Mouse (Mus musculus) cerebellum, adult 11-12 months (tissue): ENCODE measurements at regions not wholly inside any gene's neighbourhood (a gene's known extent, or its start where the extent isn't known, plus 50 kb on each side); places are given as distances from the start of the nearest gene placed in this dataset.

ENCODE experiments used
- DNase-seq: peaks from one replicate; pipeline ENCODE4 v3.0.0; 2022

DNA sequence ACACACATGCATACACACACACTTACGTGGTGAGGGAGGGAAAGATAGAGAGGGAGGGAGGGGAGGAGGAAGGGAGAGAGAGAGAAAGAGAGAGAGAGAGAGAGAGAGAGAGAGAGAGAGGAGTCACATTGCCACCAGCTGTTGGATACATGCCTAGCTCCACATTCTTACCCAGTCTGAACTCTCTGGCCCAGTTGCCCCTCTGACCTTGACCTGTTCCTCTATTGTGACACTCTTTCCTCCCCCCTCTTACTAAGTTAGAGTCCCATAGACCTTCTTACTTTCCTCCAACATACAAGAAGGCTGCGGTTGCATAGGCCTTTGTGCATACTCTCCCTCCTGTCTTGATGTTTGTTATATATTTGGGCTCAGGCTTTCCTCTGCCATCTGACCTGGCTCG lies 211.7 kb upstream of the Kazn start:
- DNase-seq, result no peak

DNA sequence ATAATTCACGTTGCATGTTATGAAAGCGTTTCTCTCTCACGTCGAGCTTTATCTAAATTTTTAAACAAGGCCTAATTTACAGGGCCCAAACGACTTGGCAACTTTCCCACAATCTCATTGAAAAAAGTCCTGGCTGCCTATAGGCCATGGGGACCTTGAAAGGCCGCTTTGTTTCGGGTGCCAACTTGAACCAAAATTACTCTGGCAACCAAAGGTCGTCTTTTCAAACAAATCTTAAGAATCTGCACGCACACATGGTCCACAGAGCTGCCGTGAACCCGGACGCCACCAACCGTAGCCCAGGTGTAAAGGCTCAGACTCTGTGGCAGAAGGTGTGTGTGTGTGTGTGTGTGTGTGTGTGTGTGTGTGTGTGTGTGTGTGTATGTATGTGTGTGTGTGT lies 210.5 kb upstream of the Kazn start:
- no peak for DNase-seq

DNA sequence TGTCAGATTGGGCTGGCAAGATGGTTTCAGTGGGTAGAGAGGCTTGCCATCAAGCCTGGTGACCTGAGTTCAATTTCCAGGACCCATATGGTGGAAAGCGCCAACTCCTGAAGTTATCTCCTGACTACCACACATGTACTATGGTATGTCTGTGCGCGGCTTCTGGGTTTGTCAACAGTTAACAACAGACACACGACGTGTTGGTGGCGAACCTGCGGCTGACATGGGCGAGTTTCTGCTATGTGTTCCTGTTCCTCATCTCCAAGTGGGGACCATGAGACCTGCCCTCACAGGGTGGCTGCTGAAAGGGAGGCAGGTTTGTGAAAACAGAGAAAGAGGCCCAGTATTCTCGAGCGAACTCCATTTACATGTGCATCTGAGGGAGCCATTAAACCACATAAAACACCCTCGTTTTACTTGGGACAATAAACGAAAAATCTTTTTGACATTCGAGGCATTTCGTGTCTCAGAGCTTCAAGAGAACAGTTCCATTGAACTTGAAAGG lies 210.0 kb upstream of the Kazn start:
- no peak for DNase-seq

DNA sequence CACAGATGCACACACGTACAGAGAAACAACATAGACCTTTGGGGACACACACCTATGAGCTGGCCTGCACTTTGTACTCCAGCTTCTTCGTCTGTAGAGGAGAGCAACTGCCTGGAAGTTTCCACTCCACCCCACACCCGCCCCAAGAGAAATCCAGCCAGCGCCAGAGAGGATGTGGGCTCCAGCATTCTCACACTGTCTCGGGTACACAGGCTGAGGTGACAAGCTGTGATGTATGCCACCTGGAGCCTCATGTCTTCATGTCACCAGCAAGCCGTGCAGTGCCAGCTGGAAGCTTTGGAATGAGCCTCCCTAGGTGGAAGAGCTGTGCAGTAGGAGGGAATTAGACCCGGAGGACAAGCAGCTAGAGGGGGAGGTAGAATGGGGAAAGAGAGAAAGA lies 208.3 kb upstream of the Kazn start:
- DNase-seq, result no peak

DNA sequence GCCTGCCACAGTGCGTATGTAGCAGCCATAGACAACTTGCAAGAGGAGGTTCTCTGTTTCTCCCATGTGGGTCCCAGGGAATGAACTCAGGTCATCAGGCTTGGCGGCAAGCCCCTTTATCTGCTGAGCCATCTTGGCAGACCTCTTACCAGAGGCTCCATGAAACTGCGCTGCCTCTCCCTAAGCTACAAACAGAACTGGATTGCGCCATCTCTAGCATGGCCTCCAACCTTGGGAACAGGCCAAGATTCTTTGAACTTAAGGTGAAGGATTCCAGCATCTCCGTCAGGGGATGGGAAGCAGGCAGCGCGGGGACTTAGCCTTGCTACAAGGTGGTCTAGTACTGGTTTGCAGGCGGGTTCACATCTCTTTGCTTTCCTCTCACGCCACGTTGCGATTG lies 201.8 kb upstream of the Kazn start:
- no peak for DNase-seq

DNA sequence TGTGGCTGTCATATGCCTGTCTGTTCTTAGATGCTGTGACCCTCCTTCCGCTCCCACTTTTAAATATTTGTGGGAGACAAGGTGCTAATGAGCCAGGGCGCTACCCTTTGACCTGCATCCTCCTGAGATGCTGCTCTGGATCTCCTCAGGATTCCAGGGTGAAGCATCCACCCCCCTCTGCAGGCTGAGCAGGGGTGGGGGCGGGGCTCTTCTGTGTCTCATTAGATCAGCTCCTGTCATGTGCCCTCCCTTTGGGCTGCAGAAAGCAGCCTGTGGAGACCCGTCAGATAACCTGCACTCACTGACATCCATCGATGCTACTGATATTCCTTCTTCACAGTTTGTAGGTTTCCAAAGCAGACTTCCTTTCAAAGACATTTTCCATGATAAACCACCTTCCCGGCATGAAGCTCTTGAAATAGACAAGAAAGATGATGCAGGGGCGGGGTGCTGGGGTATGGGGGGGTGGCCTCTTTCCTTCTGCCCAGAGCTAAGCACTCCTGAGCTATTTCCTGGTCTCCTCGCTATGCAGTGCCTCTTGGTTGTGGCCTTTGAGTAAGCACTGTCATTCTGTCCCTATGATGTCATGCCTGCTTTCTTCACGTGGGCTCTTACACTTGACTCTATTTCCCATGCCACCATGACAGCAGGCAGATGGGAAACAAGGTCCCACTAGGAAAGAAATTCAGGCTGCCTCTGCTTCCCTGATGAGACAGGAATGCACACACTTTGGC lies 200.4 kb upstream of the Kazn start:
- no peak for DNase-seq

DNA sequence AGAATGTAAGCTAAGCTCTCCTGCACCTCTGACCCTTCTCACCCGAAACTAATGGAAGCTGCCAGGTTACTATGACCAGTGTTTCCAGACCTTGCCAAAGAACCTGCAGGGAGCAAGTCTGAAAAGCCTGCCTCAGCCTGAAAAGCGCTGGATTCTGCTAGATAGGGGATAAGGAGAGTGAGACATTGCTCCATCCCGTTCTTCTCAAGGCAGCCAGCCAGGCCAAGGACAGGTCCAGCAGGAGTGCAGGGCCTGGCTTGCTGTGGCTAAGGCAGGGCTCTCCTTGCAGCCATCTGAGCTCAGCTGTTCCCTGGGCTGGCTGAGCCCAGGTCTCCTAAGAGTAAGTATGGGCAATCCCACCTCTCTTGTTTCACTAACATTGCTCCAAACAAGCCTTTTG lies 185.4 kb upstream of the Kazn start:
- peak; percentile 28 for DNase-seq

DNA sequence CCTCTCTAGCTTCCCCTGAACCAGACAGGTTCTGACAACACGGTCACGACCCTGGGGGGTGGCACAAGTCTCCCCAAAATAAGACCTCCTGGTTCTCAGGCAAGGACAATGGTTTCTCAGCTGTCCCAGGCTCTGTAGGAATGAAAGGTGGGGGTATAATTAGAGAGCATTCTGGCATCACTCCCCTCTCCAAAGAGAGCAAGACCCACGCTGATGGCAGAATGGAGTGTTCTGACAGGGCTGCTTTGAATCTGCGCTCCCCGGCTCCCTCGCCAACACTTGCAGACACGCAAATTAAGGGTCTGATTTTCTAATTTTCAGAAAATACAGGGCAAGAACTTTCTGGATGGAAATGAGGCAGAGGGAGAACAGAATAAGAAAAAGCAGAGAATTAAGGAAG lies 181.2 kb upstream of the Kazn start:
- DNase-seq, result no peak

DNA sequence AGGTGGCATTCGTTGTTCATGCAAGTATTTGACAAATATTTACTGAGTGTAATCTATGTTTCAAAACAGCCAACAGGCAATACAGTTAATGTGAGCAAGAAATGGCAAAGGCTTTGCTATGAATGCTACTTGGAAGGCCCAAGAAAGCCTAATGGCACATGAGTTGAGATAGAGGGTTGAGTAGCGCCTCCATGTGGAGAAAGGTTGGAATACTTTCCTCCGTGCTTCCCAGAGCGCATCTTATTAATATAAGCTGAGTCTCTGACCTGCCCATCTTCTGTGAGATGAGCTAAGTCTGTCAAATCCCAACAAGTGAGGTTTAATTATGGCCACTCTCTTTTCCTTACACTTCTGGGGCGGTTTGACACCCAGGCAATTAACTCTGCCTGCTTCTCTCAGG lies 175.7 kb upstream of the Kazn start:
- DNase-seq, result no peak

DNA sequence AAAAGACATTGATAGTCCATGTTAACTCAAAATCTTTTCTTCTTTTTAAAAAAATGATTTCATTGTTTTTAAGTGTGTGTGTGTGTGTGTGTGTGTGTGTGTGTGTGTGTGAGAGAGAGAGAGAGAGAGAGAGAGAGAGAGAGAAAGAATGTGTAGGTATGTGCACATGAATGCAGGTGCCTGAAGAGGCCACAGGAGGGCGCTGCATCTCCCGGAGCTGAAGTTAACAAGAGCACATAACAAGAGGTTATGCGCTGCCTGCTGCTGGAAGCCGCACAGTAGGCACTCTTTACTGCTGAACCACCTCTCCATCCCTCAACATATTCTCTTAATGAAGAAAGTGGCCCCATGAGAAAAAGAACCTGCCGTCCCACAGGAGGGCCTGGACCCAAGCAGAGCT lies 172.6 kb upstream of the Kazn start:
- no peak for DNase-seq

DNA sequence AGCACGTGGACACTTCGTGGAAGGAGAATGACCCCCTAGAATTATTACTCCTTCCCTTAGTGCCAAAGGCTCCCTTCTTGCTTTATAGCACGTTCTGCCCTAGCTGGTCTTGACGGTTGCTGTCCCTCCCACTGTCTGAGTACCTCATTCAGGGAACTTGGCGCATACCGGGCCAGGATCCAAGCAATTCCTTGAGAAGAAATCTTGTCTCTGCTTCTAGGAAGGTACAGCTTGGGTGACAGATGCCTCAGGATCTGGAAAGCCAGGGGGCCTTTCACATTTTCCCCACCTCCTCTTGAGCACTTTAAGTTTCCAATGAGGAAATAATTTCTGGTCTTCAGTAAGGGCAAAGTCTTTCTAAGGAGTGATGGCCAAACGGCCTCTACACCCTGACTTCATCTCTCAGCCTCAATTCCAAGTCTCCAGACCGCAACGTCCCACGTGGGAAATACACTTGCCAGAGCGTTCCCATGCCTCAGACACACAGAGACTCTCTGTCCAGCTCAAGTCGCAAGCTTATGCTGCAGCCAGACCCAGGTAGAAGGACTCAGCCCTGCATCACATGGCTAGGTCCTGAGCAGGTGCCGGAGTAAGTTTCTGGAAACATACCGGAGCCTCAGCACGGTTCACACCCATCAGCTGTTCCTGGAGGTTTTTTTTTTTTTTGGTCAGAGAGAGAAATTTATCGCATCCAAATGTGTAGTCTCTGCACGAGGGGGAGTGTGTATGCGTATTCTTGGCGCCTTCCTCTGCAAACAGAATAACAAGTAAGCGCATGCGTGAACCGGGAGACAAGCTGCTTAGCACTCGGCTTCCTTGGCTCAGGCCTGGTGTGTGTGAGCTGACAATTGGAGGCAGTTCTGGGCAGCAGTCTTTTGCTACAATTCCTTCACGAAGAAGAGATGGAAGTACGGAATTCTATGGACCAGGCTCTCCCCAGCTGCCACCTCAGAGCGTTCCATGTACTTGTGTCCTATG lies 171.7 kb upstream of the Kazn start:
- DNase-seq, result peak; percentile 60

DNA sequence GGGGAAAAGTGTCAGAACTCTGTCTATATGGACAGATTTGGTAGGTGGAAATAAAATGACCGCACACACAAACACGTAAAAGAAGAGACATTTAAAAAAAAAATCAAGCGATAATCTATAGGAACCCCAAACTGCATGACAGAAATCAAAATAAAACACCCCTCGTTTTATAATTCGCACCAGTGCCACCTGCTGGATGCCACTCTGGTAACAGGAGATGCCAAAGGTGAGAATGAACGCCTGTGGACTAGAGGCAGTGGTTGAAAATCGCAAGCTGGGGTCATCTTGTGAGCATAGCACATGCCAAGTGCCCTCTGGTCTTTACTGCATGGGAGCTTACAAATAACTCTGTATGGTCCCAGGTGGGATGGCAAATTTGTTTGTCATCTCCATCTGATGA lies 158.7 kb upstream of the Kazn start:
- no peak for DNase-seq

DNA sequence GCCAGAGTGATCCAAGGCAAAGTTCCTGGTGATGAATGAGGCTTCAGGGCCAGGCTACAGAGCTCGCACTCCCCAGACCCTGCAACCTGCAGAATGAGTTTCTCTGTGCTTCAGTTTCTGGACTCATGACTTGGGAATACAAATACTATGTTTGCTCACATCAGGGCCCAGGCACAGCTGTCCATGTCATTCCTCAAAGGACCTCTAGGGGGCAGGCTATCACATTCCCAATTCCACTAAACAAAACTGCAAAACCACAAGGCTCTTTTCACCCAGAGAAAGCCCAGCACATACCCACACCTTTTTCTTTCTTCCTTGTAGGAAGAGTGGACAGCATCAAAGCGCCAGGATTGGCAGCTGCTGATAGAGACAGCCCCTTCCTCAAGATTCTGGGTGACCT lies 153.7 kb upstream of the Kazn start:
- no peak for DNase-seq

DNA sequence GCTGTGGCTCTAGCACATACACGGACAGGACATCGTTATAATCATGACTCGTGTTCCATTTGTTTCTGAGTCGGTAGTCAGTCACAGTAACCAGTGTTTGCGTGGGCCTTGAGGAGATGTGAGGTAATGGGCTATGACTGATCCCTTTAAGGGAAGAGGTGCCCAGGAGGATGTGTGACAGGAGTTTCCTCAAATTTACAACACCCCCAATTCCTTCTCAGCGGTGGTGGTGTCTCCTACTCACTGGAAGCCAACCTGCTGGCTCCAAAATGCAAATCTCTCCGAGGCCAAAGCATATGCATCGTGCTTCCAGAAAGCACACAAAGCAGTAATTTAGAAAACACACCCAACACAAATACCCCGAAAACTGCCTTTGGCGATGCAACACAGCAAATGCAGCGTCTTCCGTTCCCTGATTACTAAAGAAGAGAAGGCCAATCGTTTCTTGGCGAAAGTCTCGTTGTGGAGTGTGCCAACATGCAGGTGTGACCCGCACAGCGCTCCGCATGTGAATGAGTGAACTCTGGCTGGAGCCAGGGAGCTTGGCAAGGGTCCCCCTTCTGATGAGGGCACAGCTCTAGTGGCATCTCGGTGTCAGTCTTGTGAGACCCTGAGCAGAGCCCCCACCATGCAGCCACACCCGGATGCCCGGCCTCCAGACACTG lies 151.5 kb upstream of the Kazn start:
- no peak for DNase-seq

DNA sequence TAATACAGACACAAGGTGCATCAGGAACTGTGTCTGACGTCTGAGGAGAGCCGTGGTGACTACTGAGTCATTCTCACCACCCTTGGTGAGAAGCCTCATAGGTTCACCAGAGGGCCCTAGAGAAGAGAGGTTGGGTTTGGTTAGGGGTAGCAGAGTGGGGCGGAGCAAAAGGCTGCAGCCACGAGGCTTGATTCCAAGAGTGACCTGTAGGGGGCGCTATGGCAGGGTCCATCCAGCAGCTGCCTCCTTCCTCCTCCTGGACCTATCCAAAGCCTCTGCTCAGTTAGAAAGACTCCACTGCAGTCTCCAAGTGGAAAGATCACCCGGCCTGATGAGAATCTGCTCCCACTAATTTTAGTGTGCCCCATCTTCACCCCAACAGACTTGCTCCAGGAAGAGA lies 149.3 kb upstream of the Kazn start:
- no peak for DNase-seq

DNA sequence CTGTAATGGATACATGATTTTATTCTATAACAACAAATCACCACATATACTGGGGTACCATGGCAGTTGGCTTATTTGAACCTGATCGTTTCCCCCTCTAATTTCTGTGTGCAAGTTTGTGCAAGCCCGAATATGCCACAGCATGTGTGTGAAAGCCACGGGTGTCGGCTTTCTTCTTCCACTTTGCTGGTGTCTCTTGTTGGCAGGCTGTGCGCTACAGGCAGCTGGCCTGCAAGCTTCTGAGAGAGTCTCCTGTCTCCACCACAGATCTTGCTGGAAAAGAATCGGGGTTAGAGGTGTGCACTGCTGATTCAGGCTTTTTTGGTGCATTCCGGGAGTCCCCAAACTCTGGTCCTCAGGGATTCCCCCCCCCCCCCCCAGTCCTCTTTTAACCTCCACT lies 142.0 kb upstream of the Kazn start:
- no peak for DNase-seq

DNA sequence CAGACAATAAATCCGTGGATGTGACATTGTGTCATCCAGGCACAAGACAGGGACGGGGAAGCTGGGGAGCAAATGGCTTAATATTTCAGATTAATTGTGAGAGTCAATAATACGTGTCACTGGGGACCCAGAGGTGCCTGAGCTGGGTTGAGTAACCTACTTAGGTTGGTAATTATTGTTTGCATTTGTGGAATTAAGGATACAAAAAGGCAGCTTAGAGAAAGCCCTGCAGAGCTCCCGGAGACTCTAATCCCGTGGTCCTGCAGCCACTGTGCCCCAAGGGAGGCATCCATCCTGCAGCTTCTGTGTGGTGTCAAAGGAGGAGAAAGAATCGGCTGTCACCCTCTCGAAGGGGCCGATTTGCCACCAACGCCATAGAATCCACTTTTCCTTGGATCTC lies 139.3 kb upstream of the Kazn start:
- DNase-seq, result no peak

DNA sequence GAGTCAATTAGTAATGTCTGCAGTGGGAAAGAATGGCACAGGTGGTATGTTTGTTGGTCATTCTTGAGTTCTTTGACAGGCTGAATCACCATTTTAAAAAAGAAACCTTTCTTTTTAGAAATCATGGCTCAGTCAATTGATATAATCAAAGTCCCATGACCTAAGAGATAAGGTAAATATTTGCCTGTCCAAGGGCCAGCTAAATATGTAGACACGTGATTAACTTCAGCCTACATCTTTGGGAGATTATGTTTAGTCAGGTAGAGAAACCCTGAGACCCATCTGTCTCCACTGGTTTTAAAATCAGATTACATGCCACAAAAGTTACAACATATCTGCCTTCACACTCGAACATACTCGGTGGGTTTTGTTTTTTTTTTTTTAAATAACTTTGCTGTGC lies 128.6 kb upstream of the Kazn start:
- no peak for DNase-seq

DNA sequence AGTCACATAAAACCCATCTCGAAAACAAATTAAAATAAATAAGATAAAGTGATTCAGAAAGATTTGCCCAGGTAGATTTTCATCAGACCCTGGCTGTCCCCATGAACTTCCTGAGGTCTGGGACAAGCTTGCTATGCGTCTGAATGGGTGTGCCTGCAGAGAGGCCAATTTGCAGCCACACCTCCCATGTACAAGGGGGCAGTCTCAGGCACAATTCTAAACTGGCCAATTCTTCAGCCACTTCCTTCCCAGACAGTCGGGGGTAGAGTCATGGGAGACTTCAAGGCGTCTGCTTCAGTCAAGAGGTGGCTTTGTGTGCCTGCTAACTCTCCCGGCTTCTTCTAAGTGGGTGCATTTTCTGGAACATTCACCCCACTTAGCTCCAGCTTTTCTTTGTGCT lies 122.9 kb upstream of the Kazn start:
- DNase-seq, result no peak

DNA sequence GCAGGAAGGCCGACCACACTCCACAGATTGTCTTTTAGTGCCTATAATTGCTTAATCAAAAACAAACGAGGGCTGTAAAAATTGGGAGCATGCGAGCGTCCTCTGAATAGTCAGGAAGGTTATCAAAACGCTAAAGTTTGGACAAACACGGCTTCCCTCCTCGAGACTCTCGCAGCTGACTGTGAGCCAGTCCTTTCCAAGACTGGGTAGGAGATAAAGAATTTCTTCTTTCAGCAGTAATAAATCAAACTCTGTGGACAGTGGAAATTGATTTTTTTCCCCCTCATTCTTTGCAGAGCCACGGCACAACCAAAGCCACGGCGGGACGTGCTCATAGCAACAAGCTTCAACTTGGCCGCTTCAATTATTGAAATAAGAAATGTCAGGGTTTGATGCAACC lies 119.7 kb upstream of the Kazn start:
- DNase-seq, result no peak

DNA sequence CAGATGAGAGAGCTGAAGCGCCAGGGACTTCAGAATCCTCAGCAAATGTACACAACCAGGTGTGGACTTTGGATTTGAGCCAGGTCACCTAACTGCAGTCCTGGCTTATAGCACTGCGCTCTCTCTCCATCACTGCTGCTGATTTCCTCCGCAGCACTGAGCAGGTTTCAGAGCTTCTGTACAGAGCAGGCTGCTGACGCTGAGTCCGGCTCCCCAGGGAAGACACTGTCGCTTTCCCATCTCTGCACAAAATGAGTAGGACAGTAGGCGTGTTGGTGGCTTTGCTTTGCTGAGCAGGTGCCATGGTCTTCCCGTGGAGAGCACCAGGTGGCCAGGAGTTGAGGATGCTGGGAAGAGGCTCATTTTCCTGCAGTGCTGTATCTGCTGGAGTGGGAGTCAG lies 116.2 kb upstream of the Kazn start:
- no peak for DNase-seq

DNA sequence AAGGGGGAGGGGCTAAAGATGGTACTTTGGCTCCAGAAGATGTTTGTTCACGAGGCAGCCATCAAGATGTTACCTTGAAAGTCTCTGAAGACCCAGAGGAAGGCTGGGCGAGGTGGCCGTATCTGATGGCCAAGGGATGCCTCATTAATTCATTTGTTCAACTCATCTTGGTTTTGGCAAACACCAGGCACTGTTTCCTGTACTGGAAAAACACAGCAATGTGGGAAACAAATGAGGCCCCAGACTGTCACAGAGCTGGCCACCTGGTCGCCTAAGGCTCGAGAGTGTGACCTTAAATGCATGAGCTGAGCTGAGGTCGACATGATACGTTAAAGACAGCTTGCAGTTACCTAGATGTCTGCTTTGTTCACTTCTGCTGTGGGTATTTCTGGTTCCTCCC lies 114.3 kb upstream of the Kazn start:
- DNase-seq, result peak; percentile 51

DNA sequence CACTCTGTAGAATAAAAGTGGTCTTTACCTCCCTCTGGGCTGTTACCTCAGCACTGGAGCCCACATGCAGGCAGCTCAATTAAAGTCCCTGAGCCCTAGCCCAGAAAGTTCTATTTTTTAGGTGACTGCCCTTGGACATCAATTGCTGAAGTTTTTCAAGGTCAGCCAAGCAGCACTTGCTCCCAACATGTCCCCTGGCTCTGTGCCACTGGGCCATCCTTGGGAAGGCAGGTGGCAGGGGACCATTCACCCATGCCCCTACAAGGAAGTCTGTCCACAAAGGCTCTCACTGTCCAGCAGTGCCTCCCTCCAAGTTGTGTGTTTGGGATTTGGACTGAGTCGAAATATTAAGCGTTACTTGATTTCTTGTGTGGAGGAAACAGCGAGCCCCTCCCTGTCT lies 112.6 kb upstream of the Kazn start:
- no peak for DNase-seq

DNA sequence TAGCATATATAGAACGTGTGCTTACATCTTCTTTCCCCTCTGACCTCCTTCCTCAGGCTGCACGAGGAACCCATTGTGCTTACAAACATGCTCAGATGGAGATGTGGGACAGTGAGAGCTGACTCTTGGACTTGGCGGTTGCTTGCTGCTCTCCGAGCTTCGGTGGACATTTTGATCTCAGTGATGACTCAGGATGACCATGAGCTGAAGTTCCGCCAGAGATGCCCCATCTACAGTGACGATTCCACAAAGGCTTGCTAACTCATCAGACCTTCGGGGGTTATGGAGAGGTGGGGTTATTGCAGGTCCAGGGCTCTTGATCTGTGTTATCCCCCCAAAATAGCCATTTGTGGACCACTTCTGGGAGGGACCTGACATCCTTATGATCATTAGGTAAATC lies 111.8 kb upstream of the Kazn start:
- DNase-seq, result no peak
